Mouse (Mus musculus) c-Kit-positive CD71-negative TER-119-negative erythroid progenitor cells, embryonic 14.5 days (primary cell): ENCODE results near the gene Mdm2.
"Not testable (repeated sequence)": the region's sequence is repeated elsewhere in the genome, so short reads cannot be mapped to it uniquely, and the experiment has no call there.

ENCODE experiments used
- DNase-seq: peaks from one replicate; pipeline ENCODE4 v3.0.0-alpha.2; 2013; ENCODE audit warnings: low read depth

The Mdm2 gene

GRCm38 (mm10) chr10:117732184-117732583 is 21.6 kb upstream of the Mdm2 start:
- DNase-seq: no peak

- DNase-seq: peak; percentile 62
These were observed 20.9 kb upstream of the Mdm2 start for GRCm38 (mm10) chr10:117731244-117732101.

- DNase-seq: no peak
These were observed 20.2 kb upstream of the Mdm2 start for GRCm38 (mm10) chr10:117730637-117731203.

- no peak for DNase-seq
These were observed 19.6 kb upstream of the Mdm2 start for GRCm38 (mm10) chr10:117730140-117730539.

GRCm38 (mm10) chr10:117729139-117729814 is 18.7 kb upstream of the Mdm2 start:
- no peak for DNase-seq

- no peak for DNase-seq
These were observed 18.0 kb upstream of the Mdm2 start for GRCm38 (mm10) chr10:117728574-117728973.

GRCm38 (mm10) chr10:117727518-117728110 is 17.1 kb upstream of the Mdm2 start:
- DNase-seq: no peak

- DNase-seq: no peak
These were observed 16.4 kb upstream of the Mdm2 start for GRCm38 (mm10) chr10:117726888-117727385.

GRCm38 (mm10) chr10:117726350-117726749 is 15.8 kb upstream of the Mdm2 start:
- no peak for DNase-seq

- no peak for DNase-seq
These were observed 15.1 kb upstream of the Mdm2 start for GRCm38 (mm10) chr10:117725671-117726070.

- no peak for DNase-seq
These were observed 14.3 kb upstream of the Mdm2 start for GRCm38 (mm10) chr10:117724804-117725361.

GRCm38 (mm10) chr10:117724136-117724718 is 13.7 kb upstream of the Mdm2 start:
- DNase-seq: no peak

GRCm38 (mm10) chr10:117718161-117719119 is 7.9 kb upstream of the Mdm2 start:
- no peak for DNase-seq

GRCm38 (mm10) chr10:117717583-117717982 is 7.0 kb upstream of the Mdm2 start:
- DNase-seq: no peak

GRCm38 (mm10) chr10:117716686-117717085 is 6.1 kb upstream of the Mdm2 start:
- DNase-seq: no peak

GRCm38 (mm10) chr10:117715654-117716053 is 5.1 kb upstream of the Mdm2 start:
- DNase-seq: not testable (repeated sequence)

- no peak for DNase-seq
These were observed 4.5 kb upstream of the Mdm2 start for GRCm38 (mm10) chr10:117714928-117715500.

- DNase-seq: no peak
These were observed 3.5 kb upstream of the Mdm2 start for GRCm38 (mm10) chr10:117714048-117714545.

- DNase-seq: no peak
These were observed 2.9 kb upstream of the Mdm2 start for GRCm38 (mm10) chr10:117713466-117713865.

- DNase-seq: no peak
These were observed 2.3 kb upstream of the Mdm2 start for GRCm38 (mm10) chr10:117712871-117713270.
